Mouse (Mus musculus) telencephalon, adult 2 months (tissue): ENCODE results near the gene Ttc30b.
"Not testable (repeated sequence)": the region's sequence is repeated elsewhere in the genome, so short reads cannot be mapped to it uniquely, and the experiment has no call there.

Source experiments
- DNase-seq: peaks from one replicate; pipeline ENCODE4 v3.0.0-alpha.2; 2011; ENCODE audit warnings: low read depth, low spot score

Ttc30b gene

DNA sequence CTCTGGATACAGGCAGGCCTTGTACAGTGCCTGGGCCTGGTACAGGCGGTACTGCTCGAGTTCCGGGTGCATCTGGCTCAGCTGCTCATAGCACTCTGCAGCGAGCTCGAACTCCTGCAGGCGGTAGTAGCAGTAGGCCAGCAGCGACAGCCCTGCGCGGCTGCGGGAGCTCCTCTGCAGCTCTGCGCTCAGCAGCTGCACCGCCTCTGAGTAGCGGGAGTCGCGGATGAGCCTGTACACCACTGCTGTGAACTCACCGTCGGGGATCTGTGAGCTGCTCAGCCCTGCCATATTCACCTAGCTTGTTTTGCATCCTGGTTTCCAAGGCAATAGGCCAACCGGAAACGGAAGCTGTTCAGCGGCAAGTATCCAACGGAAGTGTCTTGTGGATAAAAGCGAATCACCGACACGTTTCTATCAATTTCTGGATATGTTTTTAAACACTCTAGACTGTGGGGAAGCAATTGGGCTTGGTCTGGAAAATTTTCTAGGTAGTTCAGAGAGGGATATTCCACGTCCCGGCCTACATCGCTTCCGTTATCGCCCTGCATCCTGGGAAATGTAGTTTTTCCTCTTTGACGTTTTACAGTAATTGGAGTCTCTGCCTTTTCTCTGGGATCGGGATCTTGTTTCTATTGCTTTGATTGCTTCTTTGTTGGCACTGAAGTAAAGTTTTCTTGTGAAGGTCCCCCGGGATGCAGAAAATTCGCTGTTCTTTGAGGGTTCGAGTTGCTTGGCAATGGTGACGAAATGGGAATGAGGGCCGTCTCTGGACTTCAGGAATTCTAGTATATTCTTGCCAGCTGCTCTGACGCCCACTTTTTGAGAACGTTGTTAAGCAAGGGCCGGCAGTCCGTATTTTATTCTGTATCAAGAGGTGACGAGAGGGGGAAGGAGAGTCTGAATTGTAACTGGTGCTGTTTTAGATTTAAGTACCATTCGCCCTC lies at the start of gene Ttc30b:
Gene Ttc30b (minus strand): TSS at position 469 of the 947 bp plus-strand sequence.
- DNase-seq: peak; percentile 84

DNA sequence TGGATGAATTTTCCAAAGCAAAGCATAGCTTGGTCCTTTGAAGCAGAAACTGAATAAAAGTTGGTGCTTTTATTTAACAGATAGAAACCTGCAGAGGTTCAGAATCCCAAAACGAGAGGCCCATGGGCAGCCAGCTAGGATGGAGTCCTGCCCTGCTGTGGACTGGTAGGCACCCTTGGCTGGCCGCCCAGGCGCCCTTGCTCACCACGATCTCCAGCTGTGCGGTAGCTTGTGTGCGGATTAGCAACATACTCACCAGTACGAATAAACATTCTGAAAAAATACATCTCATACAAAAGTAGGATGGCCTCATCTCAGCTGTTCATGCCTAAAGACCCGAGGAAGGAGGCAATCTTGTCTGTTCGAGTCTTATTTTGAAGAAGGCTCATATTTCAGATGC lies 49.4 kb upstream of the Ttc30b start:
- DNase-seq: no peak

DNA sequence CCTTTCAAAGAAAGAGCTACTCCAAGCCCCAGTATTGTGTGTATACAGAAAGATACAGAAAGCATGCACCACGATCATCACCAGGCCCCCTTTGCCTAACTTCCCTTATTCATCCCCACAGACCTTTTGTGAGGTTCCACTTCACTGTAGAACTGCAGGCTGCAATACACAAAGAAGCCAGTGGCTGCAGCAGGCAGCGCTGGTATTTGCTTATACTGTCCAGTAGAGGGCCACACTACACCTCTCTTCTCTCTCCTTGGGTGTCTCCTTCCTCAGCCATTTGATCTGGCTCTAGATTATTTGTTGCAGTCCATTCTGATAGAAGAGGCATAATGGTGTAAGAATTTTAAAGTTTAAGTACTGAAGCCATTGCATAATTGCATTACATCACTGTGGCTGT lies 46.7 kb upstream of the Ttc30b start:
- DNase-seq: no peak

DNA sequence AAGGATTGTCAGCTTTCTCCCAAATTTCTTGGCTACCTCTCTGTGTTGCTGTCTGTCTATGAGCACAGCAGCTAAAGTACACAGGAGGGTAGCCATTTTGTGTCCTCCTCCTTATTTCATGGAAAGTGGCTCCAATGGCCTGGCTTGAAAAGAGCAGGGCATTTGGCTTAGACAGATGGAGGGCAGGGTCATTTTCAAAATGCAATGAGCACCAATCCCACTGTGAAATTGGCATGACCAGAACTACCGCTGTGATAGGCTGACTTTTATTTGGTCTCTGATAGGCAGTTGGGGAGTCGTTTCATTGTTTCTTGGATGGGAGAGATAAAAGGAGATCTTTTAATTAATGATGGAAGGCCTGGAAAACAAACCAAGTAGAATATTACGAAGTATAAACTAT lies 45.5 kb upstream of the Ttc30b start:
- DNase-seq: no peak

DNA sequence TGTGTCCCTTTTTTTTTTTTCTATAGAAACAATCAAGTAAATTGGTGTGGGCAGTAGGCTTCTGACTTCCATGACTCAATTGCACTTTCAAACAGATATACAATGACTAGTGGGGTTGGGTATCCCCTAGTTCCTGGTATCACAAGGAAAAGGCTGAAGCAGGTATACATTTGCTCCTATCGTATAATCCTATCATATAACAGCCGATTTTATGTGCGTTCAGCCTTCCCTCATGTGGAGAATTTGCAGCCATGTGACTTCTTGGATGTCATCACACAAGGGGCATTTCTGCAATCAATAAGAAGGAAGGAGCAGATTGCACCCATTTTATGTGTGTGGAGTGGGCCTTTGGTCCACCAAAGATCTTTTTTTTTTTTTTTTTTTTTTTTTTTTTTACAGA lies 44.7 kb upstream of the Ttc30b start:
- no peak for DNase-seq

DNA sequence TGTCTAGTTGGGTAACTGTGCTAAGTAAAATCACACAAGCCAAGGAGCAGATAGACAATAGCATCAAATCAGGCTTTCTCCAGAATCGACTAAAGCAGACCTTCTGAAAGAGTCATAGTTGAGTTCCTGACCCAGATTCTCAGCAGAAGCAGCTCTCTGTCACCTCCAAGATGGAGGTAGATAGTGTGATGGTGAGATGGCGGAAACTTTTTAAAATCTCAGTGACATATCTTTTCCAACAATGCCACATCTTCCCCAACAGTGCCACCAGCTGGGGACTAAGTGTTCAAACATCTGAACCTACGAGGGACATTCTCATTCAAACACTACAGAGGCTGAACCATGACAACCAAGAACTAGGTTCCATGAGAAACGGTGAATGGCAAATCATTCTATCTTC lies 44.2 kb upstream of the Ttc30b start:
- no peak for DNase-seq

DNA sequence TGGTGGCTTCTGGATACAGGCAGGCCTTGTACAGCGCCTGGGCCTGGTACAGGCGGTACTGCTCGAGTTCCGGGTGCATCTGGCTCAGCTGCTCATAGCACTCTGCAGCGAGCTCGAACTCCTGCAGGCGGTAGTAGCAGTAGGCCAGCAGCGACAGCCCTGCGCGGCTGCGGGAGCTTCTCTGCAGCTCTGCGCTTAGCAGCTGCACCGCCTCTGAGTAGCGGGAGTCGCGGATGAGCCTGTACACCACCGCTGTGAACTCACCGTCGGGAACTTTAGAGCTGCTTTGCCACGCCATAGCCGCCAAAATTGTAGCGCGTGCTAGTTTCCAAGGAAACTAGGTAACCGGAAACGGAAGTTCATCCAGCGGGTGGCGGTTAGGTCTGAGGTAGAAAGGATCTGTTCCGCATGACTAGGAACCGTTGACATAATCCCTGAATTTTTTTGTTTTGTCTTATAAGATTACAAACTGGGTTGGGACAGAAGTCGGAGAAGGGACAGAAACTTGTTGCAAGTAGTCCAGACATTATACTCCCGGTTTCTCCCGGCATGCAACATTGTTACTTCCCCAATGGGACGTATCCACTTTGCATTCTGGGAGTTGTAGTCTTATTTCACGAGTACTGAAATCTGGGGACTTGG lies 43.2 kb upstream of the Ttc30b start, which contains the start of gene Ttc30a1:
Gene Ttc30a1 (minus strand): TSS at position 528 of the 642 bp plus-strand sequence.
- peak; percentile 87 for DNase-seq

DNA sequence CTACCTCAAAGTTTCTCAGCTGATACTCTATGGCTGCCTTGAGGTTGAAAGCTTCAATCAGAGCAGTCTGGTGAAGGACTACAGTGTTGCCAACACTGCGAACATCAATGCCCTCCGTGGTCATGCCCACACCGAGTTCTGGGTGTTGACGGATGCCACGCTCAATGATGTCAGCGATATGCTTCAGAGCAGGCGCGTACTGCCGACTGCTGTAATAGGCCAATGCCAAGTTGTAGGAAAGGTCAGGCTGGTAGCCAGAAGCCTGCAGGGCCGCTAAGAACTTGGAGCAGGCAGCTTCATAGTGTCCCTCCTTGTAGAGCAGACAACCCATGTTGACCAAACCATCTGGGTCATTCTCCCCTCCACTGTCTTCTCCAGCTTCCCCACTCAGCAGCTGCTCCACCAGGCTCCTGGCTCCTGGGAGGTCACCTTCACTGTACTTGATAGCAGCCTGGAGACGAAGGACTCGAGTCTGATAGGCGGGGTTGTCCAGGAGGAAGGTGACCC lies 42.6 kb upstream of the Ttc30b start:
- DNase-seq: not testable (repeated sequence)

DNA sequence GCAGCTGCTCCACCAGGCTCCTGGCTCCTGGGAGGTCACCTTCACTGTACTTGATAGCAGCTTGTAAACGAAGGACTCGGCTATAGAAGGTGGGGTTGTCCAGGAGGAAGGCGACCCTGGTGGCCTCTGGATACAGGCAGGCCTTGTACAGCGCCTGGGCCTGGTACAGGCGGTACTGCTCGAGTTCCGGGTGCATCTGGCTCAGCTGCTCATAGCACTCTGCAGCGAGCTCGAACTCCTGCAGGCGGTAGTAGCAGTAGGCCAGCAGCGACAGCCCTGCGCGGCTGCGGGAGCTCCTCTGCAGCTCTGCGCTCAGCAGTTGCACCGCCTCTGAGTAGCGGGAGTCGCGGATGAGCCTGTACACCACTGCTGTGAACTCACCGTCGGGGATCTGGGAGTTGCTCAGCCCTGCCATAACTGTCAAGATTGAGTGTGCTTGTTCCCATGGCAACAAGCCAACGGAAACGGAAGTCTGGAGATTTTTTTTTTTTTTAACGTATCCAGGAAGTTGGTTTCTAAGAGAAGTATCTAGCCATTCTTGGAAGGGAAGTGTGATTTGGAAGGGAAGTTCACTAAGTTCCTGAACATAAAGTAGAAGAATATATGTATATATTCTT lies 39.5 kb upstream of the Ttc30b start, which contains the start of gene Ttc30a2:
Gene Ttc30a2 (minus strand): TSS at position 419 of the 617 bp plus-strand sequence.
- DNase-seq: not testable (repeated sequence)

DNA sequence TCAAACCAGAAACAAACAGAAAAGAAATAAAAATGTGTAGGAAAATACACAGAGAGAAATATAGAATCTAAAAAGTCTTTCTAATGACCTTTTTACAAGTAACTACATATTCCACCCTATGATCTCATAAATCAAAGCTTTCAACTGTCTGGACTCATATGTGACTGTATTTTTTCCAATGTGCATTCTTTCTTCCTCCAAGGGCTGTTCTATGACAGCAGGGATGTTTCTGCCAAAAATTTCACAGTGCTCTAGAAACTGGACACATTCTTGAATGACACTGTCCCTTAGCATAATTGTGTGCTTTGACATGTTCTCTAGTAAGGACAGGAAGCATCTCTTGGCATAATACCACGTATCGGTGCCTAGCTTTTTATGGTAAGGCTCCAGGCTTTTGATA lies 37.7 kb upstream of the Ttc30b start:
- DNase-seq: not testable (repeated sequence)

DNA sequence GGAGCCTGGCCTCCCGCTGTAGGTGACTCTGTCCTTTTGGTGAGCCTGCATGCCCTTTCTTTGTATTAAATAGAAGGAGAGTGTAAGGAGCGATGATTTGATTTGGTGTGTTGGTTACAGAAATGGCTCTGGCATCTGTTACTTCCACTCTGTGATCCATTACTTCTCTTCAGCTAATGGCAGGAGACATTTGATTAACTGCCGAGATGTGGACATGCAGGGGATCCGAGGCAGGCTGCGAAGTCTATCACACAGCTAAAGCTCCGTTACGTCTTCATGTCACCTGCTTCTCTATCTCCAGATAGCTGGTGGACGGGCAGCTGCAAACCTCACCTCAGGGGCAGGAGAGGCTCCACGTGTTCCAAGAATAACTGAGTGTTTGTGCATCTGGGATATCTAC lies 35.7 kb upstream of the Ttc30b start:
- no peak for DNase-seq

DNA sequence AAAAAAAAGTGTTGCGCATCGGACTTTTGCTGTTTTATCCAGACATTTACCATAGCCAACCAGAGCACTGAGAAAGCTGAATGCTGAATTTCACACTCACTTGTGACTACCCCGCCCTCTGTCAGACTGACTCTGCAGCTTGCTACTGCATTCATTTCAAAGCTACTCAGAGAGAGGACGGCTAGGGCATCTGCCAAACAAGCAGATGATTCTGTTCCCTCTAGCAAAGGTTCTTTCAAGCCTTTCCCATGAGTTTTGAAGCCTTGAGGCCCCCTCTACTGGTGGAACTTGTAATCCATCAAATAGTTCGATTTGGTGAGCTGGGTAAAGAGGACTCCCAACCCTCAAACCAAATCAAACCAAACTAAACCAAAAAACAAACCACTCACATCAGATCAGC lies 26.6 kb upstream of the Ttc30b start:
- peak; percentile 86 for DNase-seq

DNA sequence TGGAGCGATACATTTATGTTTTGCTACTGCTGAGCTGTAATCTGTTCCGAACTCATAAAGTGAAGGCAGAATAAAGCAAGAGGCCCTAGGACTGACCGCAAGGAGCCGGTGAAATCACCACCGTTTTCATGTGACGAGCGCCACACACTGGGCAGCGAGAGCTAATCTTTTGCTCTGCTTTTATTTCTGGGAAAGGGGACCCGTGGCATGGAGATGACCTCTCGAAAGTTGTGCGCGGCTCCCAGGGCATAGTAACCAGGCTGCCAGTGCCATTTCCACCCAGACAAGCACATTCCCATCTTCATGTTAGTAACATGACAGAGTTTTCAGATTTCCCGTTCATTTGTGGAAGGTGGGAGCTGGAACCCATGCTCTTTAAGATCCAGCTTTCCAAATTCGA lies 26.1 kb upstream of the Ttc30b start:
- no peak for DNase-seq

DNA sequence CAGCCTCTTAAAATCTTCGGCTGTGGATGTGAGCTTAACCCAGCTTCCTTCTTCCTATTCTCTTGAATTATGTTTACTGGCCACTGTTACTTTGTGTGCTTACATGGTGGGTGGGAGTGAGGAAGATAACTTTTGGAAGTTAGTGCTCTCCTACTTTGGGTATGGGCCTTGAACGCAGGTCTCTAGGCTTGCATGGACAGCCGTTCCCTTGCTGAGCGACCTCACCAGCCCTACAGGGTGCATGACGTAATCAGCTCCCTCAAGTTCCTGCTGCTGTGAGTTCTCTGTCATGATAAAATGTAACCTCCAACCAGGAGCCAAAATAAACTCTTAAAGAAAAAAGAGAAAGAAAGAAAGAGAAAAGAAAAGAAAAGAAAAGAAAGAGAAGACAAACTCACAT lies 25.7 kb upstream of the Ttc30b start:
- DNase-seq: no peak

DNA sequence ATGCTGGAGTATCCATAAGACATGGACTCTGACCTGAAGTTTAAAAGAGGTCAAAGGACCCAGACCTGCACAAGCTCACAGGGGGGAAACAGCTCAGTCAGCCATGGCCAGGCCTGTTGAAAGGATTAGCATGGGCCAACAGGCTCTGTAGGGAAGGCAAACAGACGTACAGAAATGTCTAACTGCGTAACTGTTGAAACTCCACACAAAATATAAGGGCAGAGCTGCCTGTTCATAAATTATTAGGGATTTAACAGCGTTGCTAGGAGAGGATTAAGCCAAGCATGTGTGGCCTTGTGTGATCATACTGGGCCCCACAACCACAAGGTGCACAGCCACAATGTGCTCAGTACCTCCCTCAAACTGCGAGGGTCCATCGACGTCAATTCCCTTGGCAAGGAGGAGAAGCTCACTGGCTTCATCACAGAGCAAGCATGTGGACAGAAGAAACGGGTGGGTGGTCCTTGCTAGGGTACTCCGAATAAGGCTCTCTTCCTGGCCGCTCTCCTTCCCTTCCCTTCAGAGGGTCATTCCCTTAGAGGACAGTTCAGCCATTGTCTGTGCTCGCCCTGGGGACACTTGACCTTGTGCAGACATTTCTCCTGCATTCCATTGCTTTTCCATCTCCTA lies 24.9 kb upstream of the Ttc30b start:
- no peak for DNase-seq

DNA sequence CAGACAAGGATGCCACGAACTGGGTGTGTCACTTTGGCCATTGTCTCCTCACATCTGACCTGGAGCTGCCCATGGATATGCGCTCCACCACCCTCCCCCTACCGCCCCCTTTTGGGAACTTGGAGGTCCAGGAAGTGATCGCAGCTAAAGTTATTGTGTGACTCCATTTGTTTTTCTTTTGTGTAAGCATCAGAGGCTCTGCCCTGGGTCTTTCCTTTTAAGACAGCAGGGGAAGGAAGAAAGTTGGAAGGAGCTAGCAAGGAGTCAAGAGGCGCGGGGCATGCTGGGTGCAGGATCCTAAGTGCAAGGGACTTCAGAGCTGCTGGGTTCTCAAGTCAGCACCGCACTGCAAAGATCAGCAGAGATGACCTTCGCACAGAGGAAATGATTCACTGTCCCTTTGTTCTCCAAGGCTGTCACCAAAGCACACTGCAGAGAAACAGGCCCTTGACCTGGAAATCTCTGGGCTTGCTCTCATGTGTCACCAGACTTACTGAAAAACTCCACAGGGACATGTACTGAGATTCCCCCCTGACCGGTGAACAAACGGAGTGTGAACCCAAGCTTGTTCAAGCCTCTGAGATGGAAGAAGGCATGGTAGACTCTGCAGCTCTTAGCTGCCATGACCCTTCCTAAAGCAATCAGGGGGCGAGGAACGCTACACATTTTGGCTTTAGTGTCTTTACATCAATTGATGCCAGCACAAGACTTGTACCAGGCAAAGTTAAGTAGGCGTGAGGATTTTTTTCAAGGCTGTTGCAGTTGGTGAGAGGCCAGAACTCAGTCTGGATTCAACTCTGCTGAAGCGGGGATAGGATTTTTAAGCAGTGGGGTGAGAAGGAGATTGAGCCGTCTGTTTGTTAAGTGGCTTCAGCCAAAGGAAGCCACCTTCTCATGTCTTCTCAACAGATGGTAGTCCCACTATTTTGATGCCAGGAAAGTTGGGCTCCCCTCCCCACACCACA lies 22.3 kb upstream of the Ttc30b start:
- peak; percentile 82 for DNase-seq

DNA sequence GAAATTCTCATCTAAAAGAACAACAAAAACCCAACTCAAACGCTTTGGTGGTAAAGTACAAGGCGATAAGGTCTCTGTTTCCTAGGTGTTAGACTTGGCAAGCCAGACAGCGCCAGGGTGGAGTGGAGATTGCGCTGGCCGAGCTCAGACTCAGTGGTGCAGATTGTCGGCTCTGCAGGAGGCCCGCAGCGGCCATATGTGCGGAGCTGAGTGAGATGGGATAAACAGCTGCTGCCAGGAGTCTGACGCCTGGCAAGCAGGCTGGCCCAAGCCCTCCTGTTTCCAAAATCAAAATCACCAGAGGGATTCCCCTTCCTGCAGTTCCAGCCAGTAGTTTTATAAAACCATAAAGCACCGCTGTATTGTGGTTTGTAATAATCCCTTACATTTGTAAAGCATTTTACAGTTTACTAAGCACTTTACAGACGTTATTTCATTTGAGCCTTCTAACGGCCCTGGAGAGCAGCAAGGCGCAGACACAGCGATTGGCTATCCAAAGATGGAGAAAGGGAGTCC lies 21.5 kb upstream of the Ttc30b start:
- DNase-seq: no peak

DNA sequence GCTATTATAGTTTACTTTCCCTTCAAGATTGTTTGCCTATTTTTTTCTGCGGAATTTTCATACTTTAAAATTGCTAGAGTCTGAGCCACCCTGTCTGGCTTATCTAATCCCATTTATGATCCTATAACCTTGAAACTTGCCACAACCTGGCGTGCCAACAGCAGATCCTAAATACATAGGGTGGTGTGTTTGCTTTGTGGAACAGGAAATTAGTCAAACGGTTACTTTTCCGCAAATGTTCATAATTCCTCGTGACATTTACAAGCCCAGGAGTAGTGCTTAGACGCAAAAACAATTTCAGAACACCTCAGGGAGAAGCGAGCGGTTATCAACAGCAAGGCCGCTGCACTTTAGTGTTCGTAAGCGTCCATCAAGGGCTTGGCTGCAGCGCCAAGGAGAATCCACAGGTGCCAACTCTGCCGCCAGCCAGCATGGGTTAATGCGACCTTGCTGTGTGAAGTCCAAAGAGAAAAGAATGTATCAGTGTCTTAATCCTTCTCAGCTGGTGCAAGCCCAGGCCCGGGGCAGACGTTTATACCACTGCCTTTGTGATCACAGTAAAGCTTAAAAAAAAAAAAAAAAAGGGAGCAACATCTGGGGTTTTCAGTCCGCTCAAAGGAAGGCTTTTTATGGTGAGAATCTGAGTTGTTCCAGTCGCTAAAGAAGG lies 20.9 kb upstream of the Ttc30b start:
- no peak for DNase-seq

DNA sequence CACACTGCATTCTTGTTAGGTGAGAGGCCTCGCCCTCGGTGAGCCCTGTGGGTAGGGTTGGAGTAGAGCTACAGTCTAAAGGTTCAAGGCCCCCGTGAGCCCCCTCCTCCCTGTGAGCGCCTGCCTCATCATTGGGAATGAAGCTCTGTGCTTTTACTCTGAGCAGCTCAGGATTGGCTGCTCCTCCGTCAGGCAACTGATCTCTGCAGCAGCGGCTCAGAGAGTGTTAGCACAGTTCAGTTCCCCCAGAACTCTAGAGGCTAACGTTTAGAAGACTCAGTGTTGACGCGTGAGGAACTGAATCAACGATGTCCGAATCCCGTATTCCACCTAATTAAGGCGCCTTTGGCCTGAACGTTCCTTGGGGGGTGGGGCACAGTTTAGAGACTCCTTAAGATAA lies 17.3 kb upstream of the Ttc30b start:
- DNase-seq: no peak

DNA sequence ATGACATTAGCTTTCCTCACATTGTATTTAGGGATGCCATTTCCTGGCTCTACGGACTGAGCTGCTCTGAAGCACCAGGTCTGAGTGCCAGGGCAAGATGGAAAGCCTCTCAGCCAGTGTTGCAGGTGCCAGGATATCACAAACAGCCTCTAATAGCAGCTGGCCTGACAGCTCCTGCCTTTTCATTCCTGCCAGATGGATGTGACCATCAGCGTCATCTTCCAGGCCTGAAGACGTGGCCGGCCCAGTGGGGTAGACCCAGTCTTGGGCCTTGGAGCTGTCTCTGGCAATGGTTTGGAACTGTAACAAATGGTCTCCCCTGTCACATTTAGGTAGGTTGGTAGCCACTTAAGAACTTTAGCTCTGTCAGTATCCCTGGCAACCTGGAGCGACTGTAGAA lies 14.9 kb upstream of the Ttc30b start:
- DNase-seq: no peak
